Comparison of ENCODE assay signal across 10 mouse cellular contexts in genomic region chr4:109434256-109434655, GRCm38 (mm10).
"Had no signal": no experiment of that assay in that cellular context is flagged by ENCODE, and none has a peak within 500 bp of the region (broad histone marks: within the 10 kb centered on the region; RNA-seq: fewer than 3 reads in every experiment).

No protein-coding gene starts in this region.

- H3K4me3 ChIP-seq: kidney, embryonic 15.5 days; limb, embryonic 13.5 days; liver, embryonic 15.5 days; neural tube, embryonic 12.5 days; neural tube, embryonic 15.5 days had no signal

- H3K4me2 ChIP-seq: kidney, embryonic 15.5 days; limb, embryonic 13.5 days; liver, embryonic 15.5 days; midbrain, embryonic 11.5 days; neural tube, embryonic 12.5 days; neural tube, embryonic 15.5 days had no signal

- H3K27ac ChIP-seq: kidney, embryonic 15.5 days; limb, embryonic 13.5 days; liver, embryonic 15.5 days; neural tube, embryonic 12.5 days; neural tube, embryonic 15.5 days had no signal

- H3K9me3 ChIP-seq: kidney, embryonic 15.5 days; limb, embryonic 13.5 days; liver, embryonic 15.5 days; neural tube, embryonic 12.5 days; neural tube, embryonic 15.5 days had no signal

- H3K9ac ChIP-seq: kidney, embryonic 15.5 days; liver, embryonic 15.5 days; neural tube, embryonic 12.5 days; neural tube, embryonic 15.5 days had no signal

- H3K27me3 ChIP-seq: kidney, embryonic 15.5 days; limb, embryonic 13.5 days; liver, embryonic 15.5 days; neural tube, embryonic 12.5 days; neural tube, embryonic 15.5 days had no signal

- DNase-seq: left cerebral cortex, postnatal 4 days; midbrain, embryonic 14.5 days; thymus, adult 18-20 months; thymus, postnatal 36 days had no signal

- H3K36me3 ChIP-seq: kidney, embryonic 15.5 days; limb, embryonic 13.5 days; neural tube, embryonic 12.5 days; neural tube, embryonic 15.5 days had no signal
